Mouse (Mus musculus) bone marrow macrophage, adult 2 months (primary cell): Measurements from ENCODE around the gene Fbxo36.

ENCODE experiments used
- CTCF ChIP-seq: IDR thresholded peaks from 2 replicates; pipeline ENCODE4 v1.5.1; 2012; ENCODE audit warnings: low read depth, mild to moderate bottlenecking, low read length, moderate library complexity
- POLR2A ChIP-seq: IDR thresholded peaks from 2 replicates; pipeline ENCODE4 v1.6.1; 2012; ENCODE audit warnings: mild to moderate bottlenecking, low read depth, low read length, borderline replicate concordance

DNA sequence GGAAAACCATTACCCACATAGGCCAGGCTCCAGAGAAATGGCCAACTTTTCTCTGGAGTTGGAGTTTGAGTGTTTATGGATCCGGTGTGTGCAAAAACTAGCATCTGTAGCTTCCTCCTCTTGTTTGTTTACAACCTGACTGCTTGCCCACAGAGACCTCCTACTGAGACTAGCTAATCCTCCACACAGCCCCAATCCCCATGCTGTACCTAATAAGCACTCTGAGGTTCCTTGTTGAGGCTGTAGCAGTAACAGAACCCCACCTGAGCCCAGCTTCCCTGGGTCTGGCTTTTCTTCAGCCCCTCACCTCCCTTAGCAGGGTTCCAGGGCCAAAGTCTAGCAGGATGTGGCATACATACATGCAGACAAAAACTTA, 21.6 kb downstream of the Fbxo36 start:
- TF ChIP-seq POLR2A: no peak
- no peak for TF ChIP-seq CTCF
